Mouse (Mus musculus): ENCODE results near the gene Ano6.

- no peak for TF ChIP-seq CTCF (IDR thresholded peaks at IDR 0.05; ENCODE audit: extremely low read depth, insufficient read depth, insufficient read length, insufficient replicate concordance)
- TF ChIP-seq POLR2A (IDR thresholded peaks at IDR 0.05; ENCODE audit: low read depth, low read length) = no peak
Measured at GRCm38 (mm10) chr15:95892171-95892570, 101.5 kb downstream of the Ano6 start.

Data from spleen, adult 2 months (tissue).